Mouse (Mus musculus) ES-E14 (cell line): Measurements from ENCODE around the gene Dlx2.

Experiments used
- CHD2 ChIP-seq: IDR thresholded peaks from 2 replicates; pipeline ENCODE4 v1.6.1; 2014; ENCODE audit warnings: mild to moderate bottlenecking, low read depth, low read length, inconsistent platforms
- MAFK ChIP-seq: IDR thresholded peaks from 2 replicates; pipeline ENCODE4 v1.6.1; 2014; ENCODE audit warnings: mild to moderate bottlenecking, low read depth, low read length, inconsistent platforms; ENCODE audit not compliant: insufficient read depth
- ZC3H11A ChIP-seq: IDR thresholded peaks from 2 replicates; pipeline ENCODE4 v1.6.1; 2012; ENCODE audit warnings: low read depth, mild to moderate bottlenecking, inconsistent platforms, low read length, borderline replicate concordance
- ZNF384 ChIP-seq: IDR thresholded peaks from 2 replicates; pipeline ENCODE4 v1.6.1; 2012; ENCODE audit warnings: low read depth, low read length, inconsistent platforms

GRCm38 (mm10) chr2:71577059-71577458 is 30.5 kb upstream of the Dlx2 start:
- TF ChIP-seq ZNF384, result no peak
- no peak for TF ChIP-seq MAFK
- no peak for TF ChIP-seq ZC3H11A
- no peak for TF ChIP-seq CHD2
